Mouse (Mus musculus) CH12.LX (cell line): ENCODE measurements at regions not wholly inside any gene's neighbourhood (a gene's known extent, or its start where the extent isn't known, plus 50 kb on each side); places are given as distances from the start of the nearest gene placed in this dataset.

Source experiments
- DNase-seq: peaks from one replicate; pipeline ENCODE4 v3.0.0-alpha.2; 2013; ENCODE audit errors: extremely low read depth
- H3K27ac ChIP-seq: 2 replicates; pipeline ENCODE4 v1.5.1; 2012; ENCODE audit warnings: low read depth, mild to moderate bottlenecking, control low read depth, moderate library complexity; ENCODE audit not compliant: insufficient read depth
- H3K27me3 ChIP-seq: replicated peaks from 2 replicates; pipeline ENCODE3; 2012; ENCODE audit warnings: inconsistent platforms
- H3K36me3 ChIP-seq, 2 experiments: replicated peaks in 1 of 2; 2 replicates each; pipeline versions ENCODE3 to v1.6.1; 2012; ENCODE audit warnings: inconsistent platforms in 1 of 2, low read length in 1 of 2, mild to moderate bottlenecking in 1 of 2, mixed read lengths in 1 of 2, moderate library complexity in 1 of 2; ENCODE audit not compliant: control insufficient read depth in 1 of 2, insufficient read depth in 1 of 2
- H3K4me1 ChIP-seq, 2 experiments: 2 replicates each; pipeline ENCODE4 v1.6.1; 2012; ENCODE audit warnings: inconsistent platforms in 1 of 2, moderate library complexity in 1 of 2; ENCODE audit not compliant: insufficient read depth in 2 of 2, control insufficient read depth in 1 of 2
- H3K4me2 ChIP-seq: 2 replicates; pipeline ENCODE4 v1.6.1; 2012; ENCODE audit warnings: low read depth, mild to moderate bottlenecking, control low read depth; ENCODE audit not compliant: poor library complexity, insufficient read depth, severe bottlenecking
- H3K4me3 ChIP-seq, 3 experiments: fragments of 150-350 bp in 1 of 3; sonication (generic) in 1 of 3; replicated peaks in 1 of 3; 2 replicates each; pipeline versions ENCODE3 to v1.5.1; 2011 to 2012; ENCODE audit warnings: low read depth in 2 of 3, low read length in 2 of 3, mild to moderate bottlenecking in 2 of 3, moderate library complexity in 2 of 3, control low read depth in 1 of 3, improper control_type of control experiment in 1 of 3, inconsistent platforms in 1 of 3, mixed read lengths in 1 of 3; ENCODE audit not compliant: poor library complexity in 1 of 3
- H3K79me2 ChIP-seq: replicated peaks from 2 replicates; pipeline ENCODE4 v1.6.1; 2012; ENCODE audit warnings: mild to moderate bottlenecking, moderate library complexity; ENCODE audit not compliant: control insufficient read depth, poor library complexity, insufficient read depth, severe bottlenecking; ENCODE audit errors: extremely low read depth
- H3K9ac ChIP-seq: 2 replicates; pipeline ENCODE4 v1.6.1; 2012; ENCODE audit warnings: low read depth, mild to moderate bottlenecking, control low read depth, moderate library complexity; ENCODE audit not compliant: insufficient read depth
- H3K9me3 ChIP-seq: replicated peaks from 2 replicates; pipeline ENCODE3; 2012; ENCODE audit warnings: low read length, inconsistent platforms, mixed read lengths
- BHLHE40 ChIP-seq: IDR thresholded peaks from 2 replicates; pipeline ENCODE4 v1.6.1; 2011; ENCODE audit warnings: mild to moderate bottlenecking, low read depth, low read length, improper control_type of control experiment
- CHD1 ChIP-seq: IDR thresholded peaks from 2 replicates; pipeline ENCODE4 v1.6.1; 2012; ENCODE audit warnings: low read depth, low read length, improper control_type of control experiment, inconsistent platforms
- CHD2 ChIP-seq: IDR thresholded peaks from 2 replicates; pipeline ENCODE4 v1.6.1; 2011; ENCODE audit warnings: low read length, improper control_type of control experiment
- E2F4 ChIP-seq: IDR thresholded peaks from 2 replicates; pipeline ENCODE4 v1.6.1; 2011; ENCODE audit warnings: low read depth, low read length, improper control_type of control experiment; ENCODE audit not compliant: insufficient replicate concordance
- ELF1 ChIP-seq: IDR thresholded peaks from 2 replicates; pipeline ENCODE4 v1.6.1; 2014; ENCODE audit warnings: low read depth, mild to moderate bottlenecking, inconsistent platforms, low read length, improper control_type of control experiment
- EP300 ChIP-seq: IDR thresholded peaks from 2 replicates; pipeline ENCODE4 v1.6.1; 2011; ENCODE audit warnings: low read length, improper control_type of control experiment
- ETS1 ChIP-seq: conservative IDR thresholded peaks from 2 replicates; pipeline ENCODE4 v1.6.1; 2012; ENCODE audit warnings: low read depth, mild to moderate bottlenecking, inconsistent platforms, low read length, improper control_type of control experiment, moderate library complexity
- GABPA ChIP-seq: IDR thresholded peaks from 2 replicates; pipeline ENCODE4 v1.6.1; 2012; ENCODE audit warnings: low read depth, low read length, improper control_type of control experiment, inconsistent platforms; ENCODE audit not compliant: insufficient replicate concordance
- IRF4 ChIP-seq: IDR thresholded peaks from 2 replicates; pipeline ENCODE4 v1.6.1; 2014; ENCODE audit warnings: low read depth, mild to moderate bottlenecking, inconsistent platforms, low read length, improper control_type of control experiment
- JUN ChIP-seq: IDR thresholded peaks from 2 replicates; pipeline ENCODE4 v1.6.1; 2011; ENCODE audit warnings: low read depth, mild to moderate bottlenecking, low read length, improper control_type of control experiment, moderate library complexity; ENCODE audit not compliant: insufficient read depth
- JUND ChIP-seq: conservative IDR thresholded peaks from 2 replicates; pipeline ENCODE4 v1.6.1; 2011; ENCODE audit warnings: low read depth, low read length, improper control_type of control experiment
- KAT2A ChIP-seq: IDR thresholded peaks from 2 replicates; pipeline ENCODE4 v1.6.1; 2012; ENCODE audit warnings: low read length, improper control_type of control experiment, inconsistent platforms; ENCODE audit not compliant: insufficient replicate concordance
- MAFK ChIP-seq: IDR thresholded peaks from 2 replicates; pipeline ENCODE4 v1.6.1; 2011; ENCODE audit warnings: low read length, improper control_type of control experiment; ENCODE audit not compliant: insufficient replicate concordance
- MAZ ChIP-seq: IDR thresholded peaks from 2 replicates; pipeline ENCODE4 v1.6.1; 2012; ENCODE audit warnings: low read depth, mild to moderate bottlenecking, inconsistent platforms, low read length, improper control_type of control experiment, moderate library complexity
- MEF2A ChIP-seq: IDR thresholded peaks from 2 replicates; pipeline ENCODE4 v1.6.1; 2014; ENCODE audit warnings: low read depth, mild to moderate bottlenecking, inconsistent platforms, low read length, improper control_type of control experiment, borderline replicate concordance
- MXI1 ChIP-seq: IDR thresholded peaks from 2 replicates; pipeline ENCODE4 v1.6.1; 2011; ENCODE audit warnings: mild to moderate bottlenecking, low read depth, low read length, improper control_type of control experiment
- MYC ChIP-seq: IDR thresholded peaks from 2 replicates; pipeline ENCODE4 v1.6.1; 2011; ENCODE audit warnings: low read depth, mild to moderate bottlenecking, improper control_type of control experiment, low read length
- NELFE ChIP-seq: IDR thresholded peaks from 2 replicates; pipeline ENCODE4 v1.6.1; 2011; ENCODE audit warnings: low read depth, low read length, improper control_type of control experiment
- NRF1 ChIP-seq: IDR thresholded peaks from 2 replicates; pipeline ENCODE4 v1.6.1; 2014; ENCODE audit warnings: low read depth, mild to moderate bottlenecking, inconsistent platforms, low read length, improper control_type of control experiment, moderate library complexity
- POLR2A ChIP-seq: IDR thresholded peaks from 2 replicates; pipeline ENCODE4 v1.6.1; 2011; ENCODE audit warnings: low read depth, mild to moderate bottlenecking, improper control_type of control experiment, low read length
- POLR2AphosphoS2 ChIP-seq: IDR thresholded peaks from 2 replicates; pipeline ENCODE4 v1.6.1; 2011; ENCODE audit warnings: low read depth, low read length, improper control_type of control experiment
- RAD21 ChIP-seq: IDR thresholded peaks from 2 replicates; pipeline ENCODE4 v1.6.1; 2011; ENCODE audit warnings: low read depth, mild to moderate bottlenecking, low read length, improper control_type of control experiment, moderate library complexity
- RCOR1 ChIP-seq: conservative IDR thresholded peaks from 2 replicates; pipeline ENCODE4 v1.6.1; 2012; ENCODE audit warnings: low read depth, mild to moderate bottlenecking, inconsistent platforms, low read length, improper control_type of control experiment
- SMC3 ChIP-seq: IDR thresholded peaks from 2 replicates; pipeline ENCODE4 v1.6.1; 2011; ENCODE audit warnings: low read depth, low read length, improper control_type of control experiment
- USF1 ChIP-seq: IDR thresholded peaks from 2 replicates; pipeline ENCODE4 v1.6.1; 2014; ENCODE audit warnings: low read depth, mild to moderate bottlenecking, inconsistent platforms, low read length, improper control_type of control experiment
- ZC3H11A ChIP-seq: IDR thresholded peaks from 2 replicates; pipeline ENCODE4 v1.6.1; 2012; ENCODE audit warnings: low read depth, mild to moderate bottlenecking, inconsistent platforms, low read length, improper control_type of control experiment
- ZMIZ1 ChIP-seq: IDR thresholded peaks from 2 replicates; pipeline ENCODE4 v1.6.1; 2012; ENCODE audit warnings: low read depth, mild to moderate bottlenecking, inconsistent platforms, low read length, improper control_type of control experiment
- ZNF384 ChIP-seq: IDR thresholded peaks from 2 replicates; pipeline ENCODE4 v1.6.1; 2012; ENCODE audit warnings: low read depth, low read length, improper control_type of control experiment, inconsistent platforms
- dilution Hi-C: fragments of 300-500 bp; cut with MboI; formaldehyde crosslinking; loops from 2 replicates; pipeline ENCODE4 v1.14.3; 2020; ENCODE audit warnings: low sequenced_read_pairs; ENCODE audit not compliant: extremely low pct_unique_long_range_greater_than_20kb, extremely low pct_ligation_motif_present
- in situ Hi-C: fragments of 300-500 bp; cut with MboI; formaldehyde crosslinking; loops from 3 replicates; pipeline ENCODE4 v1.14.3; 2019; ENCODE audit warnings: low sequenced_read_pairs, low pct_ligation_motif_present, low pct_unique_long_range_greater_than_20kb, mixed read lengths

GRCm38 (mm10) chr3:61285924-61286520, 75.4 kb upstream of the Rap2b start:
- Histone ChIP-seq H3K79me2 (no peaks in the 10 kb centered on the region), H3K27ac (no peak overlapping the region), H3K36me3 (no peaks in the 10 kb centered on the region), H3K9ac (no peak overlapping the region), H3K4me2 (no peak overlapping the region), H3K4me3 (no peak overlapping the region), H3K4me1 (no peaks in the 10 kb centered on the region), H3K27me3 (no peaks in the 10 kb centered on the region), H3K9me3 (peaks cover 7% of the 10 kb centered on the region)
- in situ Hi-C loops (no loop called here), dilution Hi-C loops (no loop called here)
- no peak for DNase-seq
- no peak for TF ChIP-seq ZNF384
- no peak for TF ChIP-seq EP300
- TF ChIP-seq RAD21 = no peak
- no peak for TF ChIP-seq SMC3
- no peak for TF ChIP-seq MEF2A
- TF ChIP-seq MAZ = no peak
- TF ChIP-seq KAT2A = no peak
- TF ChIP-seq GABPA = no peak
- no peak for TF ChIP-seq POLR2A
- TF ChIP-seq NRF1 = no peak
- no peak for TF ChIP-seq ZMIZ1
- TF ChIP-seq BHLHE40 = no peak
- no peak for TF ChIP-seq ELF1
- TF ChIP-seq CHD1 = no peak

GRCm38 (mm10) chr3:61288195-61288594, 73.2 kb upstream of the Rap2b start:
- in situ Hi-C loops = no loop called here
- H3K4me1 ChIP-seq = no peaks in the 10 kb centered on the region
- H3K9ac ChIP-seq = no peak overlapping the region
- H3K27me3 ChIP-seq = no peaks in the 10 kb centered on the region
- no peak overlapping the region for H3K4me2 ChIP-seq
- no peak overlapping the region for H3K27ac ChIP-seq
- dilution Hi-C loops = no loop called here
- H3K36me3 ChIP-seq = no peaks in the 10 kb centered on the region
- H3K9me3 ChIP-seq = peaks cover 7% of the 10 kb centered on the region
- no peaks in the 10 kb centered on the region for H3K79me2 ChIP-seq
- H3K4me3 ChIP-seq = no peak overlapping the region
- DNase-seq = no peak
- TF ChIP-seq MXI1 = no peak
- no peak for TF ChIP-seq CHD2
- TF ChIP-seq RCOR1 = no peak
- TF ChIP-seq KAT2A = no peak
- TF ChIP-seq POLR2AphosphoS2 = no peak
- TF ChIP-seq MAFK = no peak
- TF ChIP-seq JUND = no peak
- no peak for TF ChIP-seq BHLHE40
- no peak for TF ChIP-seq EP300
- TF ChIP-seq JUN = no peak
- no peak for TF ChIP-seq NELFE
- no peak for TF ChIP-seq E2F4
- TF ChIP-seq USF1 = no peak
- no peak for TF ChIP-seq MYC
- TF ChIP-seq MAZ = no peak
- no peak for TF ChIP-seq IRF4
- no peak for TF ChIP-seq ZC3H11A
- no peak for TF ChIP-seq ETS1
- no peak for TF ChIP-seq CHD1
- no peak for TF ChIP-seq ZNF384
